In the genomic region with DNA sequence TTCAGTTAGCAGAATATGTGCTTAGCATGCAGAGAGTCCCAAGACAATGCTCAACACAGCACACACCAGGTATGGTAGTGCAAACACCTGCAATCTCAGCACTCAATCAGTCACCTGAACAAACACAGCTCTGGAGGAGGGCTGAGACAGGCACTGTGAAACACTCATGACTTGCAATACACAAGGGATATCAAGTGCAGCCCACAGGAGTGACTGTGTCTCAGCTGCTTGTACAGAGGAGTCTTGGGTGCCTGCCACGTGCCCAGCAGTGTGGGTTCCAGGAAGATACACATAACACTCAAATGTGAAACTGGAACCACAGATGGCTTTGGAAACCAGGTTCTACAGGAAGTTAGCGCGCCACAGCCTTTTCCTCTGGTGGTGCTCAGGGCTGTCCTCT, we compare ENCODE assay signal across 9 mouse cellular contexts. TPM values are rescaled to one million over a fixed set of nuclear protein-coding genes. Genes with fewer than 3 reads are reported as not detected.
DNase-seq lines count a peak whose midpoint lies in the region; ATAC-seq and TF ChIP-seq lines count a peak whose summit lies in the region.
"Had no signal": no experiment of that assay in that cellular context is flagged by ENCODE, and none has a peak within 500 bp of the region (broad histone marks: within the 10 kb centered on the region; RNA-seq: fewer than 3 reads in every experiment).

No protein-coding gene starts in this region.

- 0 out of 2 replicates have a peak, but pooled peaks have one; percentile 22 for ATAC-seq in monocyte, adult 5-6 weeks (replicated peaks; ENCODE audit: insufficient number of reproducible peaks, low FRiP score, low TSS enrichment, poor library complexity, severe bottlenecking)
- no peak for ATAC-seq in midbrain, embryonic 14.5 days (ENCODE audit: low FRiP score, low TSS enrichment)

- peaks cover 25% of the 10 kb centered on the region for H3K36me3 ChIP-seq in spleen, adult 2 months (ENCODE audit: control insufficient read depth, insufficient read depth, low read length)
- H3K36me3 ChIP-seq in midbrain, embryonic 14.5 days (ENCODE audit: control insufficient read depth, insufficient read depth, low read length) = peaks cover 79% of the 10 kb centered on the region
- H3K36me3 ChIP-seq in hindbrain, embryonic 10.5 days = peaks cover 87% of the 10 kb centered on the region

- TF ChIP-seq POLR2A in spleen, adult 2 months (IDR thresholded peaks at IDR 0.05; ENCODE audit: low read depth, low read length) = no peak

- TF ChIP-seq CTCF in spleen, adult 2 months (IDR thresholded peaks at IDR 0.05; ENCODE audit: extremely low read depth, insufficient read depth, insufficient read length, insufficient replicate concordance) = no peak

- peaks cover 6% of the 10 kb centered on the region for H3K4me1 ChIP-seq in spleen, adult 2 months (ENCODE audit: control insufficient read depth, insufficient read depth, insufficient read length)
- H3K4me1 ChIP-seq in midbrain, embryonic 14.5 days (ENCODE audit: control insufficient read depth, insufficient read depth, low read length) = no peaks in the 10 kb centered on the region
- no peaks in the 10 kb centered on the region for H3K4me1 ChIP-seq in hindbrain, embryonic 10.5 days (replicated peaks)

- peak in 1 of 2 experiments; percentile 7 for DNase-seq in spleen, adult 2 months (ENCODE audit: low read depth in 1 of 2, low spot score in 2 of 2)
- DNase-seq in spleen, postnatal 36 days (ENCODE audit: low spot score in 2 of 2) = no peak
- DNase-seq in left cerebral cortex, adult 9 months (ENCODE audit: low spot score in 2 of 2) = peak; percentile 25 to 67
- peak; percentile 53 for DNase-seq in thymus, postnatal 4 days
- DNase-seq in midbrain, embryonic 14.5 days = no peak
- DNase-seq in hindbrain, embryonic 10.5 days (ENCODE audit: low spot score) = no peak
- no peak for DNase-seq in cerebellum, postnatal 4 days (ENCODE audit: low spot score in 2 of 2)

- no peak overlapping the region for H3K9ac ChIP-seq in midbrain, embryonic 14.5 days (replicated peaks; ENCODE audit: low read length)

- H3K27me3 ChIP-seq in spleen, adult 2 months (ENCODE audit: control insufficient read depth, insufficient read depth, low read length) = no peaks in the 10 kb centered on the region
- no peaks in the 10 kb centered on the region for H3K27me3 ChIP-seq in midbrain, embryonic 14.5 days (ENCODE audit: control insufficient read depth, insufficient read depth, low read length)
- no peaks in the 10 kb centered on the region for H3K27me3 ChIP-seq in hindbrain, embryonic 10.5 days (ENCODE audit: insufficient read depth, poor library complexity, severe bottlenecking)

- 19% methylated on average over 3 of the region's 3 CpGs for WGBS in spleen, adult 2 months
- WGBS in midbrain, embryonic 14.5 days = 96% methylated on average over 3 of the region's 3 CpGs
- 91% methylated on average over 3 of the region's 3 CpGs for WGBS in hindbrain, embryonic 10.5 days

- H3K9me3 ChIP-seq in midbrain, embryonic 14.5 days (ENCODE audit: control insufficient read depth, low read length) = no peaks in the 10 kb centered on the region
- no peaks in the 10 kb centered on the region for H3K9me3 ChIP-seq in hindbrain, embryonic 10.5 days
- H3K9me3 ChIP-seq: forebrain, embryonic 10.5 days had no signal

- H3K4me3 ChIP-seq in spleen, adult 2 months (ENCODE audit: extremely low read depth, insufficient read depth, insufficient read length) = no peak overlapping the region
- H3K4me3 ChIP-seq in midbrain, embryonic 14.5 days (replicated peaks; ENCODE audit: low read depth, low read length) = no peak overlapping the region
- no peak overlapping the region for H3K4me3 ChIP-seq in hindbrain, embryonic 10.5 days
- H3K4me3 ChIP-seq: forebrain, embryonic 10.5 days had no signal

- no peak overlapping the region for H3K4me2 ChIP-seq in midbrain, embryonic 14.5 days (ENCODE audit: low read length)

- peak overlapping the region; percentile 19 for H3K27ac ChIP-seq in spleen, adult 2 months (ENCODE audit: insufficient read depth, low read length)
- no peak overlapping the region for H3K27ac ChIP-seq in midbrain, embryonic 14.5 days (replicated peaks; ENCODE audit: low read depth, low read length)
- H3K27ac ChIP-seq in hindbrain, embryonic 10.5 days = no peak overlapping the region
- H3K27ac ChIP-seq: forebrain, embryonic 10.5 days had no signal

RNA-seq across cellular contexts. Expression of gene Tapt1, which starts 44.8 kb away (rescaled TPM):
- polyA plus RNA-seq in spleen, adult 2 months (2012; rRNA removed) = 22.2 and 27.4 TPM in 2 replicates
- 60.4 to 82.0 TPM (median 80.8 TPM) in 3 replicates for total RNA-seq in monocyte, adult 5-6 weeks (2017)
- 31.7 and 34.6 TPM in 2 replicates for polyA plus RNA-seq in midbrain, embryonic 14.5 days (2014; fragmentation: Nextera tagmentation; extraction: Ambion mirVana)
- polyA plus RNA-seq in hindbrain, embryonic 10.5 days (2016; fragmentation: Nextera tagmentation; extraction: Ambion mirVana) = 21.6 and 23.1 TPM in 2 replicates

Comparison
In these comparisons a context has a peak if more than half of its experiments do, and no peak if none do; other contexts are left out.
1. DNase-seq: peak in left cerebral cortex, adult 9 months (2 of 2) and thymus, postnatal 4 days (single experiment); none in spleen, postnatal 36 days (0 of 2), midbrain, embryonic 14.5 days (single experiment), hindbrain, embryonic 10.5 days (single experiment) and cerebellum, postnatal 4 days (0 of 2).